ENCODE assay signal across 8 mouse cellular contexts in the genomic region with DNA sequence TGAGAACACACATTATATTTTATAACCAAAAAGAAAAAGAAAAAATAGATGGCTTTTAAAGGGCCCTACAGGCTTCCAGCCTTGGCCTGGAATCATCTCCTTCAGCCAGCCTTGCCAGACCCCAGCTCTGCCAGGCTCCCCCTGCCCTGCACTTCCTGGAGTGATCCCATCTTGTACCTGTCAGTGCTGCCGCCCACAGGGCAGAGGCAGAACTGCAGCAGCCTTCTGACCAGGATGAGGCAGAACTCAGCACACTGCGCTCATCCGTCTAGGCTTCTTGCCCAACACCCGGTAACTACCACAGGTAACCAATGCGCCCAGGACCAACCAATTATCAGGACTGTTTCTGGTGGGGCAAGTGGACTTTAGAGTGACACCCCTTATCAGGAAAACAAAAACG. TPM values are rescaled to one million over a fixed set of nuclear protein-coding genes. Genes with fewer than 3 reads are reported as not detected.
DNase-seq lines count a peak whose midpoint lies in the region; ATAC-seq and TF ChIP-seq lines count a peak whose summit lies in the region.

No protein-coding gene starts in this region.

- H3K4me1 ChIP-seq in heart, embryonic 11.5 days (ENCODE audit: control insufficient read depth, insufficient read depth, low read length) = no peaks in the 10 kb centered on the region
- H3K4me1 ChIP-seq in kidney, adult 2 months (ENCODE audit: control insufficient read depth, insufficient read depth, low read length) = no peaks in the 10 kb centered on the region
- no peaks in the 10 kb centered on the region for H3K4me1 ChIP-seq in thymus, adult 2 months (replicated peaks; ENCODE audit: control insufficient read depth, insufficient read depth, low read length)

- H3K36me3 ChIP-seq in heart, embryonic 11.5 days (ENCODE audit: control insufficient read depth, insufficient read depth, low read length) = no peaks in the 10 kb centered on the region
- H3K36me3 ChIP-seq in kidney, adult 2 months (ENCODE audit: control insufficient read depth, insufficient read depth, low read length) = no peaks in the 10 kb centered on the region
- H3K36me3 ChIP-seq in thymus, adult 2 months (ENCODE audit: control insufficient read depth, insufficient read depth, low read length) = no peaks in the 10 kb centered on the region

- peak; percentile 69 for TF ChIP-seq CTCF in kidney, adult 2 months (conservative IDR thresholded peaks at IDR 0.05; ENCODE audit: insufficient read depth, insufficient read length, low read depth, low read length)
- peak; percentile 79; the same call in 1 of the 2 replicates for TF ChIP-seq CTCF in thymus, adult 2 months (IDR thresholded peaks at IDR 0.05; ENCODE audit: borderline replicate concordance, control insufficient read depth, extremely low read depth, insufficient read depth, low read length, poor library complexity)

- no peak for TF ChIP-seq POLR2A in kidney, adult 2 months (IDR thresholded peaks at IDR 0.05; ENCODE audit: low read depth, low read length)
- TF ChIP-seq POLR2A in thymus, adult 2 months (IDR thresholded peaks at IDR 0.05; ENCODE audit: control insufficient read depth, extremely low read depth, insufficient read depth, low read length, poor library complexity) = no peak

- no peak overlapping the region for H3K27ac ChIP-seq in heart, embryonic 11.5 days (ENCODE audit: low read depth, low read length)
- H3K27ac ChIP-seq in kidney, adult 2 months (ENCODE audit: insufficient read depth, low read depth, low read length) = no peak overlapping the region
- no peak overlapping the region for H3K27ac ChIP-seq in thymus, adult 2 months (ENCODE audit: control insufficient read depth, insufficient read depth, low read length)

- H3K4me2 ChIP-seq in heart, embryonic 11.5 days = no peak overlapping the region

- H3K9me3 ChIP-seq in heart, embryonic 11.5 days (replicated peaks; ENCODE audit: control insufficient read depth, low read length) = no peaks in the 10 kb centered on the region

- no peak for ATAC-seq in heart, embryonic 11.5 days (replicated peaks; ENCODE audit: insufficient number of reproducible peaks, low FRiP score, low TSS enrichment)

- H3K4me3 ChIP-seq in heart, embryonic 11.5 days (ENCODE audit: low read depth, low read length) = no peak overlapping the region
- H3K4me3 ChIP-seq in kidney, adult 2 months (ENCODE audit: insufficient read depth, low read depth, low read length) = no peak overlapping the region
- H3K4me3 ChIP-seq in thymus, adult 2 months (ENCODE audit: control insufficient read depth, insufficient read depth, low read length) = no peak overlapping the region

- peak; percentile 12 to 64 for DNase-seq in heart, adult 18-20 months
- peak; percentile 46 for DNase-seq in 416B (ENCODE audit: low read depth)
- peak; percentile 39 for DNase-seq in adrenal gland, adult 2 months
- DNase-seq in embryo, embryonic 9.5 days (ENCODE audit: extremely low spot score) = peak; percentile 53
- DNase-seq in kidney, adult 2 months = peak; percentile 31
- DNase-seq in lung, postnatal 4 days = peak; percentile 59 to 65
- DNase-seq in thymus, adult 2 months = peak; percentile 59

- H3K9ac ChIP-seq in heart, embryonic 11.5 days (ENCODE audit: low read depth, low read length) = no peak overlapping the region

- 0 out of 2 replicates have a peak, but pooled peaks cover 2% of the 10 kb centered on the region for H3K27me3 ChIP-seq in heart, embryonic 11.5 days (ENCODE audit: control insufficient read depth, insufficient read depth, low read length)
- no peaks in the 10 kb centered on the region for H3K27me3 ChIP-seq in kidney, adult 2 months (replicated peaks; ENCODE audit: control insufficient read depth, insufficient read depth, low read length)
- no peaks in the 10 kb centered on the region for H3K27me3 ChIP-seq in thymus, adult 2 months (ENCODE audit: control insufficient read depth, insufficient read depth, low read length)

- WGBS in heart, embryonic 11.5 days (ENCODE audit: insufficient replicate concordance) = 32% methylated on average over 6 of the region's 6 CpGs
- 52% methylated on average over 6 of the region's 6 CpGs for WGBS in kidney, adult 2 months
- 56% methylated on average over 6 of the region's 6 CpGs for WGBS in thymus, adult 2 months

RNA-seq across cellular contexts. Expression of a gene that starts 22.0 kb away (rescaled TPM):
- 1 to 10 TPM; 1.0 to 1.1 TPM for total RNA-seq in heart, adult 18-20 months (2021)
- 2.2 and 2.4 TPM in 2 replicates for polyA plus RNA-seq in heart, embryonic 11.5 days (2014; fragmentation: Nextera tagmentation; extraction: Ambion mirVana)
- total RNA-seq in adrenal gland, adult 2 months (2021) = 1 to 10 TPM in 1 of 2 experiments, under 1 TPM in 1; 0.55 to 1.8 TPM
- polyA plus RNA-seq in adrenal gland, adult 2 months (2012; rRNA removed) = 4.1 and 5.9 TPM in 2 replicates
- polyA plus RNA-seq in kidney, adult 2 months (2012; rRNA removed) = 0.72 and 1.2 TPM in 2 replicates
- 5.2 and 5.3 TPM in 2 replicates for polyA plus RNA-seq in thymus, adult 2 months (2012; rRNA removed)
